Mouse (Mus musculus) ES-CJ7 (cell line): ENCODE measurements at regions not wholly inside any gene's neighbourhood (a gene's known extent, or its start where the extent isn't known, plus 50 kb on each side); places are given as distances from the start of the nearest gene placed in this dataset.

Source experiments
- DNase-seq: peaks from one replicate; pipeline ENCODE4 v3.0.0; 2011; ENCODE audit warnings: low read depth, low spot score

DNA sequence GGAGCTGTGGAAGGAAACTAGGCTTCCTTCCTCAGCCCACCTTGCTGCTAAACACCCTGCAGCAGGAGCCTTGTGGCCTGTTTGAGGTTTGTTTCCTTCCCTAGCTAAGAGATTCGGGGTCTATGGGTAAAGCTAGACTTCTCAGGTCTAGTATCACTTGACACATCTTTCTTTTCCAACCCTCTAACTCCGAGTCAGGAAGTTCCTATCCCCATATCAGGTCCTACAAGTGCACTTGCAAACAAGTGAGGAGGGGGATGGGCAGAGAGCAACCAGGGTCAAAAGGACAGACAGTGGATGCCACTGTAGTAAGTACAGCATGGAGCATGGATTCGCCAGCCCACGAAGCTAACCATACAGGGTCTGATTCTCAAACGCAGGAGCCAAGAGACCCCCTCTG lies 73.5 kb downstream of the Ets2 start:
- DNase-seq, result peak; percentile 53

DNA sequence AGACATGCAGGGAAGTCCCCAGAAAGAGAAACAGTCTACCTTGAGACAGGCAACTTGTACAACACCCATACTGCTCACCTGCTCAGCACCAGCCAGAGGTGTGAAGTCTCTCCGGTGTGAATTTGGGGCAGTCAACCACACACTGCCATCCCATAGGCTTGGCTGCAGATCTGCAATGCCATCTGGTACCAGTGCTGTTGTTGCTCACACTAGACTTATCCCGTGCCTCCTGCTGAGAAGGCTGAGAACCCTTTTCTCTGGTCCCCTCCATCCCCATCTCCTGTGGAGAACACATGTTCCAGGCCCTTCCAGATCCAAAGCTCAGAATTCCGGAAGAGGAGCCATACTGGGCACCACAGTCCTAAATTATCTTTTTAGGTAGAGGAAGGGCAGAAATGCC lies 71.3 kb downstream of the Ets2 start:
- no peak for DNase-seq
